Mouse (Mus musculus) liver, adult 2 months (tissue): ENCODE data around the gene Ppp1r12a.

ENCODE experiments used
- CTCF ChIP-seq: fragments of 200-500 bp; IDR thresholded peaks from 2 replicates; pipeline ENCODE4 v1.5.1; 2011; ENCODE audit warnings: low read depth, low read length, control low read depth
- POLR2A ChIP-seq: fragments of 200-500 bp; IDR thresholded peaks from 2 replicates; pipeline ENCODE4 v1.6.1; 2011; ENCODE audit warnings: low read length, control low read depth; ENCODE audit not compliant: insufficient read depth; ENCODE audit errors: extremely low read depth

DNA sequence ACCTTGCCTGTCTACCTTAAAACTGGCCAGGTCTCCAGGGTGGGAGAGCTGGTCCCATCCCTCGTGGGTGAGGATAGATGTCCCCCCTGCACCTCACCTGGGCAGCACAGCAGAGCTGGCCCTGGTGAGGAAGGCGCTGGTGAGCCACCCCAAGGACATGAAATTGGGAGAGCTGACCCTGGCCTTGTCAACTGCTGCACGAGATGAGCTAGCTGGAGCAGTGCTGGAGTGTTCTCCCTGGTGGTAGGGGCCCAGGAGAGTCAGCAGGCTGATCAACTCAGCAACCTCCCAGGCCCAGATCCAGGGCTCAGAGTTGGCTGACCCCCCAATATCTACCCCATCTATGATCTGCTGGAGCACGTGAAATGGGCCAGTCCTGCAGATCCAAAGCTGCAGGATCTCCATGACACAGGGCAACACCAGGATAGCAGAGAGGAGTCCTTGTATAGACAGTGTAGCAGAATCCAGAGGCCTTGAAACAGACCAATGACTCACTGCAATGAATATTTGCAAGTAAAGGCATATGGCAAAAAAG is 17.9 kb upstream of the Ppp1r12a start:
- TF ChIP-seq CTCF (no peak), POLR2A (no peak)
